Mouse (Mus musculus) T-helper 17 cell (primary cell): Measurements from ENCODE around the gene Bicra.

ENCODE experiments used
- in situ Hi-C, 2 experiments: fragments of 300-600 bp; cut with MboI, MseI; formaldehyde crosslinking; loops; 1 replicate in 1 of 2; 2 replicates in 1 of 2; pipeline ENCODE4 v1.15.1; 2025; ENCODE audit warnings: high pct_unique_total_duplicates in 2 of 2

Bicra gene

DNA sequence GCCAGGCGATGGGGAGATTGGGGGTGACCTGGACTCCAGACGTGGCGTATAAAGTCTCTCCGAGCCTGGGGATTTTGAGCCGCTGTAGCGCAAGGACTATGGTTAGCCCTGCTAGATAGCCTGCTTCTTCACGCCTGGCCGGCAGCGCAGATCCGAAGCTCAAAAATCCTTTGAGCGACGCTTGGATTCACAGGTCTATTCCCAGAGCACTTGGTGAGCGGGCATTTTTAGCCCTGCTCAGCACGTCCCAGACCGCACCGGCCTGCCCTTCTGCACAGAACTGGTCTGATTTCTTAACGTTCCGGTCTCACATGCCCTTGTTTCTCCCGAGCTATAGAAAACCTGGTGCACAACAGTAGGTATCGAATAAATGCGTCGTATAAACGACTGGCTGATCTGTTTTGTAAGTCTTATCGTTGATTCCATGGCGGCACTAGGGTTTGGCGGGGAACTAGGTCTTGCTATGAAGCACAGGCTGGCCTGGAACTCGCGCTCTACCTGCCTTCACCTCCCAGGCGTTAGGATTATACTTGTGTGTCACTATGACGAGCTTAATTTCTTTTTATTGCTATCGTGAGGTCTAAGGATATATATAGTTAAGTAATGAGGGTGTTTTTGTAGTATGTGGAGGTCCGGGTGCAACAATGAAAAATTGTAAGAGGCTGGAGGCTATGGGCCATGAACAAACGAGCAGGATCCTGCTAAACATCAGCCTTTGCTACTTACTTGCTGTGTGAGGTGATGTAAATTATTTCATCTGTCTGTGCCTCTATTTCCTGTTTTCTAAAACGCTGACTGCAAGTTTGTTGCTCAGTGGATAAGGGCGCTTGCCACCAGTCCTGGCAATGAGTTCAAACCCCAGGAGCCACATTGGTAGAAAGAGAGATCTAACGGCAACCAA, 1.2 kb upstream of the Bicra start:
- in situ Hi-C loops: loop anchor here (5.0 to 10.0 kb wide), 3 partner anchors 67 to 826 kb away; partner anchors contain the start of genes Dact3 (in 1 of the 2) and Slc1a5 (in 1 of the 2)

DNA sequence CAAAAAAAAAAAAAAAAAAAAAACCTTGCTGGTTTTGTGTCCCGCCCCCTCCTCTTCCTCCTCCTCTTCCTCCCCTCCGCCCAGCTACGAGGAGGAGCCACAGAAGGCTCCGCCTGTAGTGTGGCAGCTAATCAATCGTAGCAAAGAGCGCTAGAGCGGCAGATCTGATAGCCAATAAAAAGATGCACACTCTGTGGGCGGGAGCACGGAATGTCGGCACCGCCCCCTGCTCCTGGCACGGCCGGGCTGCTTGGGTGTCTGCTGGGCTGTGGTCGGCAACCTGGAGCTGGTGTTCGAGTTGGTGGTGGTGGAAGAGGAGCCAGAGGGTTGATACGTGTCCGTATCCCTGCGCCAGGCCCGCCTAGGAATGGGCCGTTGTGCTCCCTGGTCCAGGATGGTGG, 443 bp upstream of the Bicra start:
- in situ Hi-C loops: loop anchor here (5.0 to 10.0 kb wide), 3 partner anchors 66 to 827 kb away; partner anchors contain the start of genes Dact3 (in 1 of the 2) and Slc1a5 (in 1 of the 2)

DNA sequence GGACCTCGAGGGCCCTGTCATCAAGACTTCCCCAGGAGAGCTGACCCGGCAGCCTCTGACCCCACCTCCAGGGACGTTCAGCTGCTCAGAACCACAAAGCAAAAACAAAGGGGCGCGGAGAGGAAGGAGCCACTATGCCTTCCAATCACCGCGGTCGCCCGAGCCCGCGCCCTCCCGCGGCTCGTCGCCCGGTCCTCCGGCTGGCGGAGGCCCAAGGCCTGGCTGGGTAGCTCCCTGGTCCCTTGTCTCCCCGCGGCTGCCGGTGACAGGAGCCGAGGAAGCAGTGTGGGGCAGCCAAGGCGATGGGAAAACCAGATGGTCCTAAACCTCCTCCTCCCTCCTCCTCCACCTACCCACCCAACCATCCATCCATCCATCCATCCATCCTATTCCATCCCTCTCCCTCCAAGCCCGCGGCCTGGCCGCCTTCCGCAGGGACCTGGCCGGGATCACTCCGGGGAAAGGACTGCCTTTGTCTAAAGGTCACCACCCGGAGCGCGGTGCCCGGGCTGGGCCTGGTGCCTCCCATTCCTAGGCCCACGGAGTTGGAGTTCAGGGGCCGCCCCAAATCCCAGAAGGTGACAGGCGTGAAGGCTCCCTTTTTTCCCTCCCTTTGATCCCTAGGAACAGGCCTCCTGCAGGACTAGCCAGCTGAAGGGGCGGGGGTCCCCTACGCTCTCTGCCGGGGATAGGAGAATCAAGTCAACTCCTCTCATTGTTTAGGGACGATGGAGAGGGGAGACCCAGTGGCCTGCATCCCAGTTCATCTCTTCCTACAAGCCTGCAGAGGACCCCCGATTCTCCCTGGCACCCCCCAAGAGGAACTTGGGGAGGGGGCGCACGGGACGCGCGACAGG, 1.0 kb downstream of the Bicra start:
- in situ Hi-C loops: loop anchor here (5.0 to 10.0 kb wide), 3 partner anchors 64 to 828 kb away; partner anchors contain the start of genes Dact3 (in 1 of the 2) and Slc1a5 (in 1 of the 2)

DNA sequence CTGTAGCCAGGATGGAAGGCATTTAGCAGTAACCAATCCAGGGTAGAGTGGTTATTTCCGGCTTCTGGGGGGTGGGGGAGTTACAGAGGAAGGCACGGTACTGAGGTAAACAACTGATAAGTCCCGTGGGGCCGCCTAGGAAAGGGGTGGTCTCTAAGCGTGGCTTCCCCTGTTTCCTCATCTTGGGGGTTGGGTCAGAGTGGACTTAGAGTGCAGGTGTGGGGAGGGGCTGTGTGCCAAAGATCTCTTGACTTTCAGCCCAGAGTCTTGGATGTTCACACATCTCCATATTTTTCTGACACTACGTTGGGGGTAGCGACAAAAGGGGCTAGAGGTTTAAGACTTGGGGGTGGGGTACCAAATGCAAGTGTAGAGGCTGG, 1.6 kb downstream of the Bicra start:
- in situ Hi-C loops: loop anchor here (5.0 to 10.0 kb wide), 3 partner anchors 64 to 829 kb away; partner anchors contain the start of genes Dact3 (in 1 of the 2) and Slc1a5 (in 1 of the 2)

DNA sequence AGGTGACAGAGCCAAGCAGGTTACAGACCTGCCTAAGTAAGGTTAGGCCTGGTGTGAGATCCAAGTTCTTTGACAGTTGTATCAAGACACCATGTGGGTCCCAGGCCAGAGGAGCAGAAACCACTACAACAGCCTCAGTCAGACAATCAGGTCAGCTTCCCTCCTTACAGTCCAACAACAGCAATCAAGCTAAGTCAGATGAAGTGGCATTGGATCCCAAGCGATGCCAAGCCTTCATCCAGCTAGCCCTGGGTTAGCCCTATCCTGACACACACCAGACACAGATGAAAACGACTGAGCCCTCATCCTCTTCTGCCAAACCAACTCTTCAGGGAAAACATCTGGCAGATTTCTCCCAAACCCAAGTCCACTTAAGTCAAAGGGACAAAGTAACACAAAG, 2.2 kb downstream of the Bicra start:
- in situ Hi-C loops: loop anchor here (5.0 to 10.0 kb wide), 3 partner anchors 63 to 829 kb away; partner anchors contain the start of genes Dact3 (in 1 of the 2) and Slc1a5 (in 1 of the 2)

DNA sequence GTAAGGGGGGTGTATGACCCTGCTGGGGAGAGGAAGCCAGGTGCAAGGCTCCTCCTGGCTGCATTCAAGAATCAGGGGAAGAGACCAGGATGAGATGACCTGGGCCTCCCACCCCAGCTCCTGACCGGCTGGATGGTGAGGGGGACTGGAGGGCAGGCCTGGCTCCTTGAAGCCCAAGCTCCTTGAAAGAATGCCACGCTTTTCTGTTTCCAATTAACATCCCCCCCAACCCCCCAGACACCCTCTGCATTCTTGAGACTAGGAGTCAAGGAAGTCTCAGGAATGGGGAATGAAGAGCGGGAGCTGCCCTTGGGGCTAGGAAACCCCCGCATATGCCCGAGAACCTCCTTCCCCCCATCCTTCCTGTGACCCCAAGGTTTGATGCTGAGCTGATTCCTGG, 3.2 kb downstream of the Bicra start:
- in situ Hi-C loops: loop anchor here in 1 of 2 experiments (10.0 kb wide), 1 partner anchor 830 kb away; the partner anchor contains the start of gene Dact3

DNA sequence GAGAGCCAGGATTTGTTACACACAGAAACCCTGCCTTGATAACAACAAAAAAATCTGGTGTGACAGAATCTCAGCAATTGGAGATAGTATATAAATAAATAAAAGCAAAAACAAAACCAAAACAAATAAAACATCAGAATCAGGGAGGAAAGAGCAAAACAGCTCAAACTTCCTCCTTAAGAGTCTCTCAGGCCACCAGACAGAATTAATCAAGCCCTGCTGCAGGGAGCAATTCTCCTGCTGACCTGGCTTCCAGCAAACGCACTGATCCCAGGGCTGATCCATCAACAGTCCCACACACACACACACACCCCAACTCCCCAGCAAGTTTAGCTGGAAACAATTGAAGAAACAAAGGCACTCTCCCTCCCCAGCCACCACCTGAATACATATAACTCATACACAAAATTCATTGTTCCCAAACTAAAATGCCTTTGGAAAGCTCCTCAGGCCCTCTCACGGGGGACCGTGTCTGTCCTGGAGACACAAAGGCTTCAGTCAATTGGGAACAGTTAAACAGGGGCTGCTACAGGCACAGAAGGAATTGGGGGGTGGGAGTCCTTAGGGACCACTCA, 3.8 kb downstream of the Bicra start:
- in situ Hi-C loops: loop anchor here in 1 of 2 experiments (10.0 kb wide), 1 partner anchor 831 kb away; the partner anchor contains the start of gene Dact3

DNA sequence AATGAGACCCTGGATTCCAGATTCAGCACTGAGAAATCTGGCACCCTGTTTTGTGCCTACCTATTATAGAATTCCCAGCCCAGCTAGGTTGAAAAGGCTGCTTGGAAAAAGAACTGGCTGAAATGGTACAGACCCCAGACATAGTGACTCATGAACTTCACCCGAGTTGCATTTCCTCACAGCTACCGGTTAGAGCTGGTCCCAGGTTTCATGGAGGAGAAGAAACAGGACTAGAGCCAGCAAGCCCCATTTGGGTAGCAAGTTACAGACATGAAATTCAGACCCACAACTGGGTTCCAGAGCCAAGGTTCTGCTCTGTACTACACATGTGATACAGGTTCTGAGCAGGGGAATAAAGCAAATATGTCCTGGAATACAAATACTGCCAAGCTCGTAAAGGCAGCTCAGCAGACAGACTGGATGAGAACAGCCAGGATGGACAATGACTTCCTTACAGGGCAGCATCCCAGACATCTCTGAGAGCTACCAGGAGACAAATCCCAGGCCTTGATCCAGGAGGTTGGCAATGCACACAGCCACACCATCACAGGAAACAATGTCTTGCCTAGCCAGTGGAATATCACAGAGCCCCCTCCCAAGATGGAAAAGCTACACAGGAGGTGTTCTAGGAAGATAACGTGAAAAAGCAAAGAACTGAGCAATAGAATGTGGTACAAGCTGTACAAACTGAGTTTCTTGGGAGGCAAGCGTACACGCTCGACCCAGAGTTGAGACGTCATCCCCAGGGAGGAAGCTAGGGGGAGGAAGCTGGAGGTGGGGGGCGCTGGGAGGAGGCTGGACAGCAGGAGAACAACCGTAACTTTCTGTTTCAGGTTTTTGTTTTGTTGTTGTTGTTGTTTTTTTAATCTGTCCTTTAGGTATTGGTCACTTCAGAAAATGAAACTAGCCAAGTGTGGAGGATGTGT, 4.6 kb downstream of the Bicra start:
- in situ Hi-C loops: loop anchor here in 1 of 2 experiments (10.0 kb wide), 1 partner anchor 832 kb away; the partner anchor contains the start of gene Dact3

DNA sequence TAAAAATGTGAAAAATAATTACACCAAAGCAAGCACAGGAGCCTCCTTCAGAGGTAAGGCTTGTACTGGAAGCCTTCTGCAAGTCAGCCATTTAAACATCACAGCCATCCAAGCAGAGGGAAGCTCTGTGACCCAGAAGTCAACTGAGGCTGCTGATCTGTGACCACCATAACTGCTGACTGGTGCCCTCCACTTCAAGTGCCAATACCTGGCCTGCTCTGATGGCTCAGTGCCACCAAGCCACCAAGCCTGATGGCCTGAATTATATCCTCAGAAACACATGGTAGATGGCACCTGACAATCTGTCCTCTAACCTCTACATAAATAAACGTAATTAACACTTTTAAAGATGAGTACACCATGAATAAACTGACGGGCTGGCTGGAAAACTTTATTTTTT, 6.5 kb downstream of the Bicra start:
- in situ Hi-C loops: loop anchor here in 1 of 2 experiments (10.0 kb wide), 1 partner anchor 834 kb away; the partner anchor contains the start of gene Dact3

DNA sequence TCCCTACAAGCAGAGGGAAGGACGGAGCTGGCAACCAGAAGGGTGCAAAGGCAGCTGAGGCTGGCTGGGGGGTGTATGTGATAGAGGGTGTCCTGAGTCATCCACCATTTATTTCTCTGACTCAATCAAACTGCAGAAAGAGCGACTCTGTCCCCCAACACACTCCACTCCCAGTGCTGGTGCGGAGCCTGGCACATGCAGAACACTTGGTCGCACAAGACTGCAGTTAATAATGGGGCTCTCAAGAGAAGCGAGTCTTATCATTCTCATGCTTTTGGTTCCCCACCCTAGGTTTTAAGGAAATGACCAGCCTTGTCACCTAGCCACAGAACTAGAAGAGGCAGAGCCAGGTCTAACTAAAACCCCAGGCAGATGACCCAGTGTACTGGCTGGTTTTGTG, 8.4 kb downstream of the Bicra start:
- in situ Hi-C loops: no loop called here

DNA sequence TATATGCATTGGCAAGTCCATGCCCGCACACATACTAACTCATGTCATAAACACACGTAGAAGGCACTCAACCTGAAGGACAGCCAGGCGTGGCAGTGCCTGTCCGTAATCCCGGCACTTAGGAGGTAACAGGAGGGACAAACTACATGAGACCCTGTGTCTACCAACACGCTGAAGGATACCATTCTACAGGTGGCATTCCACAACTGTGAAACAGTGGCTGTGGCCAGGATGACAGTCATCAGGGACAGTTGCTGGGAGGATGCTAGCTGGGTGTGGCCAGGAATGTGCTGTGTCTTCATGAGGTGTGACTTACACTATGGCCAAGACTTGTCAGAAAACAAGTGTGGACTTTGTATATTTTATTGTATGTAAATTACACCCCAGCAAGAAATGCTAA, 10.7 kb downstream of the Bicra start:
- in situ Hi-C loops: no loop called here

DNA sequence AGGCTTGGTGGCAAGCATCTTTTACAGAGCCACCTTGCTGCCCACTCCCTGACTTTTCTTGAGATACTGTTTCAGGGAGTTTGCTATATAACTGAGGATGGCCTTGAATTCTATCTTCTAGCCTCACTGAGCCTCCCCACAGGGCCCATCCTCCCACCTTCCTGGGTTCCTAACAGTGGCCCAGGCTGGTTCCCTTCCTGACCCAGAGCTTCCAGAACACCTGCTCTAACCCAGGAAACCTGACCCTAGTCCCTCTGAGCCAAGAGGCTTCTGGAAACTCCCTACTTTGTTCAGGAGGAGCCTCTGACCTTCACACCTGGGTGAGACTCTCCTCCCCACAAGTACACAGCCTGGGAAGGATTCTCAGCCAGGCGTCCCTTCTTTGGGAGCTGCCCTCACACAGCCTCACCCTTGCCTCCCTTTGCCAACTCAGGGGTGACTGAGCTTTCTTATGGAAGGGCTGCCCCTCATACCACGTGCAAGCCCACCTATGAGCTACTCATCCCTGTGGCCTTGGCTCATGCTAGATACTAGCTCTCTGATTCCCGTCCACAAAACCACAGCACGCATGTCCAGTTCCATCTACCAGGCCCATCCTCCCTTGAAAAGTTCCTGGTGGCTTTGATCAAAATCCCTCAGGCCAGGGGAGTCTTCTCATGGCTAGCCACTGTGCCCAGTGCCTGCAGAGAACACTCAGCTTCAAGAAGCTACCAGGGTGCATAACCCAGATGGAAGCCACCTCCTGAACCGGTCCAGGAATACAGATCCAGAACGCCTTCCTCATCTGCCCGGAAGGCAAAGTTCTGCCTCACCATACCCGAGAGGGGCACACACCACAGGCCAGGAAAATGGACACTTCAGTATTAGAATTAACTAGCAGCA, 13.9 kb downstream of the Bicra start:
- in situ Hi-C loops: no loop called here

DNA sequence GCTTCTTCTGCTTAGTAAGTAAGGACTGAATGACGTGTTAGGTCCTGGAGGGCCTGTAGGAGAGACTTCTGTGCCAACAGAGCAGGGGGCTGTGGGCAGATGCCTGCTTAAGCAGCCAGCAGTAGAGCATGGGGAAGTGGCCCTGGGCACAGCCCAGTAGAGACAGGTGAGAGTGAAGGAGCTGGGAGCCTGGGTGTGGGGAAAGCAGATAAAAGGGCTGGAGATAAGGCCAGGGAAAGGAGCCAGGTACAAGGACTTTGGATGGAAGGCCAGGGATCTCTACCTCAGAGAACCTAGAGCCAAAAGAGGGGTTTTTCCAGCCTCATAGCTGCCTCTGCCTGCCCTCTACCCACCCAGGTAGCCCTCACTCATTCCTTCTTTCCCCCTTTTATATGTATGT, 14.7 kb downstream of the Bicra start:
- in situ Hi-C loops: no loop called here

DNA sequence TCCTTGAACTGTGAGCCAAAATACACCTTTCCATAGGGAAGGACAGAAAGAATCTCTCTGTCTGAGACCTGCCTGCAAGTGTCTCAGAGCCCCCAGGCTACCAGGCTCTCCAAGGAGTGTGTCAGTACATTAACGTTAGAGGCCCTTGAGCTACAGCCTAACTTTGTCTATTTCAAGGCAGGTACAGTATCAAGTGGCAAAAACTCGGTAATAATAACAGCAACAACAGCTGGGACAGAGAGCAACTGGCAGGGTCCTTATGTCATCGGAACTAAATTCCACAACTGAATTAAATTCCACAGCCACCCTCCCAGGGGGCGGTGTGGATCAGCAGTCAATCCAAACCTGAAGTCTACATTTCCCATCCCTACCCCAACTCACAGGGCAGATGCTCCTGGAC, 16.6 kb downstream of the Bicra start:
- in situ Hi-C loops: no loop called here

DNA sequence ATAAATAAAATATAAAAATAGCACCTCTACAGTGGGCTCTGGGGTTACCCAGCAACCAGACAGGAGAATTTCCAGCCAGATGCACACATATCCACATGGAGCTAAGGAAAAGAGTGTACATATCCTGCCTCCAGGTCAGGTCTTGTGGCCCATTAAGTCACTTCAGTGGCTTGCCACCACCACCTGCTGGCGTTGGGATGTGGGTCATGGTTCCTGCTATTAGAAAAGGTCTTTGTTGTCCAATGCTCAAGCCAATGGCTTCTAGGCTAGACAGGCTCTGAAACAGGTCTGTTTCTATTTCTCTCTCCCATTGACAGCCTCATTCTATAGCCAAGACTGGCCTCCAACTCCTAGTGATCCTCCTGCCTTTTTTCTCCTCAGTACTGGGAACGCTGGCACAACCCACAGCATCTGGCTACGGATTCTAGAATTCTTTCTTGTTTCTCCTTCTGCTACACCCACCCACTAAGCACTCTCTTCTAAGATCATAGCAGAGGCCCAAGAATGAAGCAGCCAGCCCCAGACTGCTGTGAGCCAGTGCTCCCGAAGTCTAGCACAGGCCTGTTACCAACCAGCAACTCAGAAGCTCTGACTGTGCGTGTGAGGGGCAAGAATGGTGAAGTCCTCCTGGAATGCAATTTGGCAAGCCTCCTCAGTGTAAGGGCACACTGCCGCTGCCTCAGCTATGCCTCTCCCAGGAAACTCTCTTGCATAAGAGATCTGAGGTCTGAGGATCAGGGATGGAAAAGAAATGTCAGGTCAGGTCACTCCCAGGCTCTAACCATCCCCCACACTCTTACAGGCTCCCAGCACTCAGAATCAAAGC, 19.4 kb downstream of the Bicra start:
- in situ Hi-C loops: no loop called here

DNA sequence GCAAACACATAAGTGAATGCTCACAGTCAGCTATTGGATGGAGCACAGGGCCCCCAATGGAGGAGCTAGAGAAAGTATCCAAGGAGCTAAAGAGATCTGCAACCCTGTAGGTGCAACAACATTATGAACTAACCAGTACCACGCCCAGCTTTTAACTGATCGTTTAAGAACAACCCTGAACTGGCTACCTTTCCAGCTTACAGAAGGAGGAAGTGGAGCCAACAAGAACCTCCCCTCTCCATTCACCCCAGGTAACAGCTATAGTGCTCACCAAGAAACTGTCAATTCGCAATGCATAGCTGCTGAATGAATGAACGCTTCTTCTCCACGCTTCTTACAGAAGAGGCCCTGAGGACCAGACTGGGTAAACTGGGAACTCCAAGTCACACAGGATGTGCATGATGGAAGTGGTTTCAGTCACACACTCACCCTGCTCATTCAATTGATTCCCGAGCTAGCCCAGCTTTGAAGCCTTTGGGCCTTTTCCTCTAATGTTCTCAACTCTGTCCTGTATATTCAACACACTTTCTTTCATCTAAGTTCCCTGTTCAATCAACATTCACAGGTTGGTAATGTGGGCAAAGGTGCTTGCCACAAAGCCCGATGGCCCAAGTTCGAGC, 23.0 kb downstream of the Bicra start:
- in situ Hi-C loops: no loop called here

DNA sequence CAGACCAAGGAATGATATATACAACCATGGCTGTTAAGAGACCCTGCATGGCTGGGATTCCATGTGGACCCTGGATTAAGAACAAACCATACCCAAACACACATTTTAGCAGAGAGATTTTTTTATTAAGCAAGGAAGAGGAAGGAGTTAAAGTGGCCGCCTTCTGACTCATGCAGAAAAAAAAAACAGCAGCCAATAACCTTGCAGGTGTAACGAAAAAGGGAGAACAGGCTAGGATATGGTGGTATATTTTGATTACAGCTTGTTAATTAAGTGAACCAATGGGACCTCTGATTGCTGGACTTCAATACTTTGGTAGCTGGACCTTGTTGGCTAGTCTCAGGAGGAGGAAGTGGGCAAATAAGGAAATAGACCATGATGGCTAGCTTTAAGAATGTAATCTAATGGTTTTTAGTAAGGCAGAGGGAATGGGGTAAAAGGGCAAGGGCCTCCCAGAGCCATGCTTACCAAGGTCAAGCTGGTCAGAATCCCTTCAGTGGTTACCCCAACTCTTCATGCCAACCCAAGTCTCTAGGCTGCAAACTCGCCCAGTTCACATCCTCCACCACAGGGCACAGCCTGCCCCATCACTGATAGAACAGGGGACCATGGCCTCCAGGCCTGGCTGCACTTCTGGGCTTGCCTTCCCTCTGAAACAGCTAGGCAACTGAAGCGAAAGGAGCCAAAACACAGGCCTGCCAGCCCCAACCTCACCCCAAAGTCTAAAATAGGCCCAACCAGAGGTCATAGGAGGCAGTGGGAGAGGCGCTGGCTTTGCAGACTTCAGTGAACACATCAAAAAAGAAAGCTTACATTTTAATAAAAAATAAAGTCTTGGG, 28.2 kb downstream of the Bicra start:
- in situ Hi-C loops: no loop called here
